Mouse (Mus musculus) embryonic facial prominence, embryonic 10.5 days (tissue): ENCODE results near the gene B9d2. TPM values are rescaled to one million over a fixed set of nuclear protein-coding genes. Genes with fewer than 3 reads are reported as not detected.
A peak's percentile ranks its signal among the peaks of the same experiment; 100 is the strongest.

Experiments used
- DNase-seq: peaks from one replicate; pipeline ENCODE4 v3.0.0-alpha.2; 2017; ENCODE audit warnings: low spot score
- H3K27ac ChIP-seq: fragments of 300-500 bp; sonication (generic); replicated peaks from 2 replicates; pipeline ENCODE4 v1.5.1; 2016; ENCODE audit warnings: mild to moderate bottlenecking
- H3K27me3 ChIP-seq: fragments of 300-500 bp; sonication (generic); replicated peaks from 2 replicates; pipeline ENCODE4 v1.6.1; 2016; ENCODE audit warnings: low read depth, mild to moderate bottlenecking; ENCODE audit not compliant: poor library complexity, severe bottlenecking
- H3K36me3 ChIP-seq: fragments of 300-500 bp; sonication (generic); replicated peaks from 2 replicates; pipeline ENCODE4 v1.6.1; 2016; ENCODE audit warnings: mild to moderate bottlenecking, moderate library complexity
- H3K4me1 ChIP-seq: fragments of 300-500 bp; sonication (generic); 2 replicates; pipeline ENCODE4 v1.6.1; 2016
- H3K4me3 ChIP-seq: fragments of 300-500 bp; sonication (generic); 2 replicates; pipeline ENCODE4 v1.5.1; 2016; ENCODE audit warnings: mild to moderate bottlenecking, moderate library complexity
- H3K9me3 ChIP-seq: fragments of 300-500 bp; sonication (generic); 2 replicates; pipeline ENCODE4 v1.6.1; 2016; ENCODE audit warnings: mild to moderate bottlenecking
- whole genome bisulfite sequencing: fragments of 180-500 bp; shearing (Covaris S2); methylation state at CpG from one replicate; pipeline ENCODE4 v1.1.7; 2016; 5-methylcytosine and 5-hydroxymethylcytosine counted together
- polyA plus RNA-seq: library from polyadenylated mRNA; unstranded; fragments of >200 nt; fragmentation: Nextera tagmentation; extraction: Ambion mirVana; gene quantifications from 2 replicates; pipeline ENCODE4 v1.2.1, GENCODE M21; 2016

Gene B9d2
- polyA plus RNA-seq, 1 experiment from 2014 or later, result 34.1 TPM

- WGBS, result 82% methylated on average over 15 of the region's 15 CpGs
- H3K27me3 ChIP-seq, result peaks cover 61% of the 10 kb centered on the region
- no peak for DNase-seq
These were observed 4.3 kb upstream of the B9d2 start for GRCm38 (mm10) chr7:25676085-25676781.

GRCm38 (mm10) chr7:25677013-25677412 is 3.6 kb upstream of the B9d2 start:
- Histone ChIP-seq H3K9me3 (peaks cover 2% of the 10 kb centered on the region; the same call in 1 of the 2 replicates), H3K4me1 (peaks cover 25% of the 10 kb centered on the region), H3K27me3 (peaks cover 61% of the 10 kb centered on the region), H3K36me3 (no peaks in the 10 kb centered on the region), H3K4me3 (no peak overlapping the region), H3K27ac (no peak overlapping the region)
- WGBS, result 89% methylated on average over 7 of the region's 7 CpGs
- DNase-seq, result no peak

More at GRCm38 (mm10) chr7:25676085-25676781, 4.3 kb upstream of the B9d2 start:
- peaks cover 18% of the 10 kb centered on the region for H3K4me1 ChIP-seq
- H3K27ac ChIP-seq, result no peak overlapping the region
- no peaks in the 10 kb centered on the region for H3K36me3 ChIP-seq
- peaks cover 2% of the 10 kb centered on the region; the same call in 1 of the 2 replicates for H3K9me3 ChIP-seq
- H3K4me3 ChIP-seq, result no peak overlapping the region

GRCm38 (mm10) chr7:25679971-25680370 is 609 bp upstream of the B9d2 start:
- DNase-seq, result no peak
- Histone ChIP-seq H3K9me3 (no peaks in the 10 kb centered on the region), H3K27ac (no peak overlapping the region), H3K4me3 (peak overlapping the region; percentile 77), H3K27me3 (peaks cover 48% of the 10 kb centered on the region), H3K4me1 (peaks cover 20% of the 10 kb centered on the region), H3K36me3 (peaks cover 8% of the 10 kb centered on the region; the same call in 1 of the 2 replicates)
- 9% methylated on average over 6 of the region's 6 CpGs for WGBS

GRCm38 (mm10) chr7:25681341-25682231 is 1.0 kb downstream of the B9d2 start:
- Histone ChIP-seq H3K36me3 (peaks cover 10% of the 10 kb centered on the region; the same call in 1 of the 2 replicates), H3K4me3 (peak overlapping the region; percentile 77), H3K9me3 (no peaks in the 10 kb centered on the region), H3K27ac (peak overlapping the region; percentile 94; the same call in 1 of the 2 replicates), H3K27me3 (peaks cover 48% of the 10 kb centered on the region), H3K4me1 (peaks cover 32% of the 10 kb centered on the region)
- no peak for DNase-seq
- WGBS, result 63% methylated on average over 15 of the region's 15 CpGs

- peaks cover 57% of the 10 kb centered on the region for H3K27me3 ChIP-seq
- DNase-seq, result no peak
- 62% methylated on average over 7 of the region's 7 CpGs for whole genome bisulfite sequencing
These were observed 3.0 kb downstream of the B9d2 start for GRCm38 (mm10) chr7:25683474-25684180.

GRCm38 (mm10) chr7:25684659-25685058 is 4.1 kb downstream of the B9d2 start:
- Histone ChIP-seq H3K4me1 (peaks cover 62% of the 10 kb centered on the region), H3K27ac (no peak overlapping the region), H3K36me3 (peaks cover 10% of the 10 kb centered on the region; the same call in 1 of the 2 replicates), H3K27me3 (peaks cover 57% of the 10 kb centered on the region), H3K4me3 (no peak overlapping the region), H3K9me3 (no peaks in the 10 kb centered on the region)
- no peak for DNase-seq
- WGBS, result 85% methylated on average over 6 of the region's 6 CpGs

More at GRCm38 (mm10) chr7:25683474-25684180, 3.0 kb downstream of the B9d2 start:
- Histone ChIP-seq H3K9me3 (no peaks in the 10 kb centered on the region), H3K4me3 (no peak overlapping the region), H3K4me1 (peaks cover 52% of the 10 kb centered on the region), H3K27ac (no peak overlapping the region), H3K36me3 (peaks cover 10% of the 10 kb centered on the region; the same call in 1 of the 2 replicates)

- peak overlapping the region; percentile 67 for H3K4me3 ChIP-seq
- peaks cover 10% of the 10 kb centered on the region; the same call in 1 of the 2 replicates for H3K36me3 ChIP-seq
- peaks cover 69% of the 10 kb centered on the region for H3K27me3 ChIP-seq
- peaks cover 59% of the 10 kb centered on the region for H3K4me1 ChIP-seq
- no peak overlapping the region for H3K27ac ChIP-seq
- 71% methylated on average over 21 of the region's 21 CpGs for WGBS
- DNase-seq, result no peak
- H3K9me3 ChIP-seq, result no peaks in the 10 kb centered on the region
These were observed 5.4 kb downstream of the B9d2 start for GRCm38 (mm10) chr7:25685926-25686470.

- peak; percentile 78 for DNase-seq
- Histone ChIP-seq H3K36me3 (peaks cover 10% of the 10 kb centered on the region; the same call in 1 of the 2 replicates), H3K27ac (peak within 1 kb of the TSS; percentile 82), H3K4me3 (peak within 1 kb of the TSS; percentile 67), H3K27me3 (peaks cover 78% of the 10 kb centered on the region), H3K9me3 (no peaks in the 10 kb centered on the region), H3K4me1 (peaks cover 49% of the 10 kb centered on the region)
- 1% methylated on average over 69 of the region's 69 CpGs for WGBS
These were observed 6.3 kb downstream of the B9d2 start, which contains the start of gene Tgfb1 for GRCm38 (mm10) chr7:25686680-25687531. Gene Tgfb1, plus strand, starts transcription at chr7:25687002.

- peaks cover 9% of the 10 kb centered on the region; the same call in 1 of the 2 replicates for H3K36me3 ChIP-seq
These were observed 7.3 kb downstream of the B9d2 start for GRCm38 (mm10) chr7:25687811-25688401.

GRCm38 (mm10) chr7:25688810-25689586 is 8.4 kb downstream of the B9d2 start:
- Histone ChIP-seq H3K27ac (peak overlapping the region; percentile 40; the same call in 1 of the 2 replicates), H3K4me1 (peaks cover 50% of the 10 kb centered on the region), H3K36me3 (0 out of 2 replicates have a peak, but pooled peaks cover 3% of the 10 kb centered on the region), H3K4me3 (peak overlapping the region; percentile 67), H3K27me3 (peaks cover 77% of the 10 kb centered on the region), H3K9me3 (no peaks in the 10 kb centered on the region)
- 2% methylated on average over 52 of the region's 52 CpGs for WGBS
- peak; percentile 71 for DNase-seq

More at GRCm38 (mm10) chr7:25687811-25688401, 7.3 kb downstream of the B9d2 start:
- peak; percentile 58 for DNase-seq
- Histone ChIP-seq H3K27ac (peak overlapping the region; percentile 82), H3K4me3 (peak overlapping the region; percentile 67), H3K27me3 (peaks cover 80% of the 10 kb centered on the region), H3K4me1 (peaks cover 47% of the 10 kb centered on the region), H3K9me3 (no peaks in the 10 kb centered on the region)
- under 1% methylated on average over 47 of the region's 47 CpGs for WGBS
